Mouse (Mus musculus): ENCODE results near the gene Smyd3. TPM values are rescaled to one million over a fixed set of nuclear protein-coding genes. Genes with fewer than 3 reads are reported as not detected.

Smyd3 gene
- polyA plus RNA-seq, 1 experiment: 9.6 TPM

GRCm38 (mm10) chr1:179055760-179056159 is 462.1 kb downstream of the Smyd3 start:
- no peak overlapping the region for H3K27ac ChIP-seq (ENCODE audit: control insufficient read depth, insufficient read depth, low read length)
- TF ChIP-seq CTCF (IDR thresholded peaks at IDR 0.05; ENCODE audit: borderline replicate concordance, control insufficient read depth, extremely low read depth, insufficient read depth, low read length, poor library complexity): no peak
- no peak for TF ChIP-seq POLR2A (IDR thresholded peaks at IDR 0.05; ENCODE audit: control insufficient read depth, extremely low read depth, insufficient read depth, low read length, poor library complexity)
- H3K27me3 ChIP-seq (ENCODE audit: control insufficient read depth, insufficient read depth, low read length): no peaks in the 10 kb centered on the region
- no peaks in the 10 kb centered on the region for H3K36me3 ChIP-seq (ENCODE audit: control insufficient read depth, insufficient read depth, low read length)
- H3K4me3 ChIP-seq (ENCODE audit: control insufficient read depth, insufficient read depth, low read length): no peak overlapping the region
- H3K4me1 ChIP-seq (replicated peaks; ENCODE audit: control insufficient read depth, insufficient read depth, low read length): no peaks in the 10 kb centered on the region
- WGBS: 64% methylated on average over 3 of the region's 3 CpGs
- DNase-seq: no peak

DNA sequence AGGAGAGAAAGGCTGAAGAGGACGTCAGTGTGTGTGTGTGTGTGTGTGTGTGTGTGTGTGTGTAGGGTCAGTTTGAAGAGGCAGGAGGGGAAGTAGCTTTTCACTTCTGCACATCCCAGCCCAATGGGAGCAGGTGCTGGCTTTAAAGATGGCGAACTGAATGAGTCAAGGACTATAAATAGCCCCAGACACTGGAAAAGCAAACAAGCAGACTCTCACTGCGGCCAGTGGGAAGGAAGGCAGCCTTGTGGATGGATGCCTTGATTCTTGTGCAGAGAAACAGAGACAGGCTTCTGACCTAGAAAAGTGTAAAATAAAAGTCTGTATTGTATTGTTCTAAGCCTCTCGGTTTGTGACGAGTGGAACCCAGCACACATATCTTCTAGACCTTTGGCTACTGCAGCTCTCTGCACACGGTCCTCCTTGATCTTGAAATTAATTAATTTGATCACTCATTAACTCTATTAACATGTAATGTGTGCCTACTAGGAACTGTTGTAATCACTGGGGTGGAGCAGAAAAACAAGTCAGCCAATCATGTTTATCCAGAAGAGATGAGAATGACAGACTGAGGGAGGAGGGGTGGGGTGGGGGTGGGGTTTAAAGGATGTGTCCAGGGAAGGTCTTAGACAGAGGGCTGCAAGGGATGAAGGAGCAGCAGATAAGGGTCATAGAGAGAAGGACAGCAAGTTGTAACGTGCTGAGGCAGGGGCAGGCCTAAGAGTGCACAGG is 463.3 kb downstream of the Smyd3 start:
- Histone ChIP-seq H3K4me3 (ENCODE audit: control insufficient read depth, insufficient read depth, low read length) (no peak overlapping the region), H3K36me3 (ENCODE audit: control insufficient read depth, insufficient read depth, low read length) (no peaks in the 10 kb centered on the region), H3K27ac (ENCODE audit: control insufficient read depth, insufficient read depth, low read length) (no peak overlapping the region), H3K27me3 (ENCODE audit: control insufficient read depth, insufficient read depth, low read length) (no peaks in the 10 kb centered on the region), H3K4me1 (replicated peaks; ENCODE audit: control insufficient read depth, insufficient read depth, low read length) (no peaks in the 10 kb centered on the region)
- TF ChIP-seq CTCF (IDR thresholded peaks at IDR 0.05; ENCODE audit: borderline replicate concordance, control insufficient read depth, extremely low read depth, insufficient read depth, low read length, poor library complexity): no peak
- TF ChIP-seq POLR2A (IDR thresholded peaks at IDR 0.05; ENCODE audit: control insufficient read depth, extremely low read depth, insufficient read depth, low read length, poor library complexity): no peak
- DNase-seq: no peak
- WGBS: 95% methylated on average over 7 of the region's 7 CpGs

DNA sequence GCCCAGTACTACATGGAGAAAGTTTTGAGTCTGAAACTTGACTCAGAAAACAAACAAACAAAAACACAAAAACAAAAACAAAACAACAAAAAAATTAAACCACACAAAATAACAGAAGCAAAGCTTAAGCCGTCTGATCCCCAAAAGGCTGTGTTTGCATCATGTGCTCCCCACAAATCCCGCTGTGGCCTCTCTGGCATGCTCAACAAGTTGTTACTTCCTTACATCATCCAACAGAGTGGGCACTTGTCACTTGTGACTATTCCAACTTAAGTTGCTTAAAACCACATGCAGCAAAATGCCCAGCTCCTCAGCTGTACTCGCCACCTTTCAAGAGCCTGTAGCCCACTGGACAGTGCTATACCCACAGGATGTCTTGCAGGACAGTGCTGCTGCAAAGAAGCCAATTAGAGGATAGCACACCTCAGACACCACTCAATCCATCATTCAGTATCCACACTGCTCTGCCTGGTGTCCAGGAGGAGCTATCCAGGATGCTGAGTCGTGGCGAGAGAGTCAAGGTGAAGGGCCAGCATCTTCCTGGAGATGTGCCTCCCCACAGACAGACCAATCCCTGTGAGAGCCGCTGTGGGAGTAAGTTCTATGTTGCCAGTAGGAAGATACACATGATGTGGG is 465.2 kb downstream of the Smyd3 start:
- TF ChIP-seq POLR2A (IDR thresholded peaks at IDR 0.05; ENCODE audit: control insufficient read depth, extremely low read depth, insufficient read depth, low read length, poor library complexity) (no peak), CTCF (IDR thresholded peaks at IDR 0.05; ENCODE audit: borderline replicate concordance, control insufficient read depth, extremely low read depth, insufficient read depth, low read length, poor library complexity) (no peak)
- no peak for DNase-seq
- 98% methylated on average over 6 of the region's 6 CpGs for WGBS

GRCm38 (mm10) chr1:179047931-179048596 is 469.8 kb downstream of the Smyd3 start:
- Histone ChIP-seq H3K4me3 (ENCODE audit: control insufficient read depth, insufficient read depth, low read length) (no peak overlapping the region), H3K27me3 (ENCODE audit: control insufficient read depth, insufficient read depth, low read length) (no peaks in the 10 kb centered on the region), H3K36me3 (ENCODE audit: control insufficient read depth, insufficient read depth, low read length) (no peaks in the 10 kb centered on the region), H3K4me1 (replicated peaks; ENCODE audit: control insufficient read depth, insufficient read depth, low read length) (no peaks in the 10 kb centered on the region), H3K27ac (ENCODE audit: control insufficient read depth, insufficient read depth, low read length) (no peak overlapping the region)
- 96% methylated on average over 13 of the region's 13 CpGs for WGBS
- TF ChIP-seq POLR2A (IDR thresholded peaks at IDR 0.05; ENCODE audit: control insufficient read depth, extremely low read depth, insufficient read depth, low read length, poor library complexity): no peak
- TF ChIP-seq CTCF (IDR thresholded peaks at IDR 0.05; ENCODE audit: borderline replicate concordance, control insufficient read depth, extremely low read depth, insufficient read depth, low read length, poor library complexity): no peak
- no peak for DNase-seq

More for the DNA sequence above, 465.2 kb downstream of the Smyd3 start:
- Histone ChIP-seq H3K4me3 (ENCODE audit: control insufficient read depth, insufficient read depth, low read length) (no peak overlapping the region), H3K27me3 (ENCODE audit: control insufficient read depth, insufficient read depth, low read length) (no peaks in the 10 kb centered on the region), H3K27ac (ENCODE audit: control insufficient read depth, insufficient read depth, low read length) (no peak overlapping the region), H3K4me1 (replicated peaks; ENCODE audit: control insufficient read depth, insufficient read depth, low read length) (no peaks in the 10 kb centered on the region), H3K36me3 (ENCODE audit: control insufficient read depth, insufficient read depth, low read length) (no peaks in the 10 kb centered on the region)

DNA sequence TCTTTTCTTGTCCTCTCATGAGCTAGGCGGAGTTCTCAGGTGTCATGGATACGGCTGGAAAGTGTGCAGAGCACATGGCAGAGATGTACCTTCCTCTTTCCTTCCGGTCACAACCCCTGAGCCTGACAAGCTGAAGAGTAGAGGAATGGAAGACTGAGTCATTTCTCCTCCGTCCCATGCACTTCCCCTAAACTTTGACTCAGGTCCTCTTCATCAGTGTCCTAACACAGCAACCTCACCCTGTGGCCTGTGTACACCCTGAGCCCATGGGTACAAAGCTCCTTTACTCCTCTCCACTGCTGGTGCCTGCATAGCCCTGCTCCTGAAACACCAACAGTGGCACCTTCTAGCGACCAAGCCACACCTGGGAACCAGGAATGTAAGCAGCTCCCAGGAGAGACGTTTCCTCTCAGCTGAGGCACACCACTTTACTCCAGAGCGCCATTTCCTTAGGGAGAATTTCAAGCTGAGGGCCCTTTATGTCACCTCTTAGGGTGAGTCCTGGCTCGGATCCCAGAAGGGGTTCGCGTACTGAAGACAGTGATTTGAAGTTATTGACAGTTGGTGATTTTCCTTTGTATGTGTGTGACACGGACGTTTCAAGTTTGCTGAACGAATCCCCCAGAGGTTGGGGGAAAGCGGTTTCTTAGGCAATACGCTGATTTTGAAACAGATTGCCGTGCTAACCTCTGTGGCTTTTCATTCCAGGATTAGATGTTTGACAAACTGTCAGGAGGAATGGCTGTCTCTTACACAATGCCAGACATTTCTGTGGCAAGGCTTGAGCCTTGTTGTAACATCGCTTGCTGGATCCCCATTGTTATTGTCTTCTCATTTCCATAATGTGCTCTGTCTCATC is 471.8 kb downstream of the Smyd3 start:
- DNase-seq: no peak
- Histone ChIP-seq H3K4me3 (ENCODE audit: control insufficient read depth, insufficient read depth, low read length) (no peak overlapping the region), H3K27me3 (ENCODE audit: control insufficient read depth, insufficient read depth, low read length) (no peaks in the 10 kb centered on the region), H3K27ac (ENCODE audit: control insufficient read depth, insufficient read depth, low read length) (no peak overlapping the region), H3K4me1 (replicated peaks; ENCODE audit: control insufficient read depth, insufficient read depth, low read length) (no peaks in the 10 kb centered on the region), H3K36me3 (ENCODE audit: control insufficient read depth, insufficient read depth, low read length) (no peaks in the 10 kb centered on the region)
- 94% methylated on average over 17 of the region's 17 CpGs for WGBS
- TF ChIP-seq CTCF (IDR thresholded peaks at IDR 0.05; ENCODE audit: borderline replicate concordance, control insufficient read depth, extremely low read depth, insufficient read depth, low read length, poor library complexity): no peak

GRCm38 (mm10) chr1:179044165-179044564 is 473.7 kb downstream of the Smyd3 start:
- TF ChIP-seq POLR2A (IDR thresholded peaks at IDR 0.05; ENCODE audit: control insufficient read depth, extremely low read depth, insufficient read depth, low read length, poor library complexity) (no peak), CTCF (IDR thresholded peaks at IDR 0.05; ENCODE audit: borderline replicate concordance, control insufficient read depth, extremely low read depth, insufficient read depth, low read length, poor library complexity) (no peak)
- H3K27me3 ChIP-seq (ENCODE audit: control insufficient read depth, insufficient read depth, low read length): no peaks in the 10 kb centered on the region
- no peaks in the 10 kb centered on the region for H3K36me3 ChIP-seq (ENCODE audit: control insufficient read depth, insufficient read depth, low read length)
- H3K4me1 ChIP-seq (replicated peaks; ENCODE audit: control insufficient read depth, insufficient read depth, low read length): no peaks in the 10 kb centered on the region
- WGBS: 93% methylated on average over 5 of the region's 5 CpGs
- no peak overlapping the region for H3K4me3 ChIP-seq (ENCODE audit: control insufficient read depth, insufficient read depth, low read length)
- H3K27ac ChIP-seq (ENCODE audit: control insufficient read depth, insufficient read depth, low read length): no peak overlapping the region
- DNase-seq: no peak

All from thymus, adult 2 months (tissue).